Mouse (Mus musculus) right cerebral cortex, postnatal 36 days (tissue): ENCODE results near the gene BC004004.
"Not testable (repeated sequence)": the region's sequence is repeated elsewhere in the genome, so short reads cannot be mapped to it uniquely, and the experiment has no call there.

Experiments used
- DNase-seq, 2 experiments: peaks; one replicate each; pipeline ENCODE4 v3.0.0; 2022; ENCODE audit warnings: low spot score in 2 of 2, mixed read lengths in 1 of 2

BC004004 gene

DNA sequence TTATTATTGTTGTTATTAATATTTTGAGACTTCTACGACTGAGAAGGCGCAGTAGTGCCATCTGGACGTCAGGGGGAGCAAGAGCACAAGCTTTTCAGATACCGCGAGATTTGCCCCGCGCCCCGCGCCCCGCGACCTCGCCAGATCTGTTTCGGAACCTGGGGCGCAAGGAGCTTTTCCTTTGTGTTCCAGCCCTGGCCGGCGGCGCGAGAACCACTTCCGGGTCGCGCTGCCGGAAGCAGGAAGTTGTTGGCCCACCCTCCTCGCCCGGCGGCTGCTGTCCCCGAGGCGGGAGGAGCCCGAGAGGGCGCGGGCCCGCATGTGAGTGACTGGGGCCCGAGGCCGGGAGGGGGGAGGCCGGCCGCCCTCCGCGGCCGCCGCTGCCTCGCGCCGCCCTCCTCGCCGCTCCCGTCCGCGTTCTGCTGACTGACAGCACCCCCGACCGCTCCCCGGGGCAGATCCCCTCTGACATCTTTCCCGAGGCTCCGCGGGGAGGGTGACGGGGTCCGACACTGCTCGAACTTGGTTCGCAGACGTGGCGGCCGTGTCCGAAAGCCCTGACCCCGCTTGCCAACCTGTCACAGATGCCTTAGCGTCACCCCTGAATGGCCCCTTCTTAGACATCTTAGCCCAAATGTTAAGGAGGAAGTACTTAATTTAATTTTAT, at the start of gene BC004004:
Gene BC004004, plus strand, starts transcription at position 107 of the 667 bp plus-strand sequence.
- DNase-seq = peak; percentile 93

DNA sequence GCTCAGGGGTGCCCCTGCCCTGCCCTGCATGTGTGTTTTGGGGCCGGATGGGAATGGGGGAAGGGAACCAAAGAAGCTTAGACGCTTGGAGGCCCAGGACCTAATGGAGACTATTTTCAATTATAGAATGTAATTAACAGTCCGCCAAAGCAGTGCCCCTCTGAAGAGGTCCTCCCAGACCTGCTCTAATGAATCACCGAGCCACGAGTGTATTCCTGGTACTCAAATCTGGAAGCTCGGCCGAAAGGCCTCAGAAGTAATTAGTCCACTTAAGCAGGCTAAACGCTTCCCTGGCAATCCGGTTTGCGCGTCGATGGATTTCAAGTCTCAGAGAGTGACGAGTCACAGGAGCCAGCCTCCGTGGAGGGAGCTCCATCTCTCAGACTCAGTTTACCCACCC, 48.0 kb upstream of the BC004004 start:
- no peak for DNase-seq

DNA sequence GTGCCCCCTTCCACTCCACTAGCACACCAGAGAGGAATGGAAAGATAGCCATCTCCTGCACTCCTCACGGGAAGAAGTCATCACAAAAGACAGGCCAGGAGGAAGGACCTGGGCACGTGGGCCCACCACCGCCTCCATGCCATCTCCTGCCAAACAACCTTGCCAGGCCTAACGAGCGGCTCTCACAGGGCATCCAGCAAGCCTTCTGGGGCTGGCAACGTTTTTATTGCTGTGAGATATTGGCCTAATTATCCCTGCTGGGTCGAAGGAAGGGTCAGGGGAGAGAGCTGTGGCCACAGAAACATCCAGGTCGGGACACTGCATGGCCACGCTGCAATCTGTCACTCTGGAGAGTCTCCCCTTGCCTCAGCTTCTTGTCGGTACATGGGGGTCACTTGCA, 37.5 kb upstream of the BC004004 start:
- DNase-seq = no peak

DNA sequence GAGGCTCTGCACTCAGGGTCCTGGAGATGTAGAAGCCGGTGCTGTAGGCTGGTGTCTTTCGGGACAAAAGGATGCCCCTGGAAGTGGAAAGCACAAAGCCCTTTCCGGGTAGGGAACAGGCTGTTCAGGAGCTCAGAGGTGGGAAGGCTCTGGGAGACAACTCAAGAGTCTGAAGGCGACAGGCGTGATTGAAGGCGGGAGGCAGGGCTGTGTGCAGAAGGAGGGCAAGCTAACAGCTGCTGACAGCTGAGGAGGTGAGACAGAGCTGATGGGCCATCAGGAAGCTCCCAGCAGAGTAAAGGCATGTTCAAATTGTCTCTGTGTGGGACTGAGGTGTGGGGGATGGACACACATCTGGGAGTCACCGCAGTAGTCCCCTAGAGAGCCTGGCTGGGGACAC, 32.5 kb upstream of the BC004004 start:
- DNase-seq = peak in 1 of 2 experiments; percentile 25

DNA sequence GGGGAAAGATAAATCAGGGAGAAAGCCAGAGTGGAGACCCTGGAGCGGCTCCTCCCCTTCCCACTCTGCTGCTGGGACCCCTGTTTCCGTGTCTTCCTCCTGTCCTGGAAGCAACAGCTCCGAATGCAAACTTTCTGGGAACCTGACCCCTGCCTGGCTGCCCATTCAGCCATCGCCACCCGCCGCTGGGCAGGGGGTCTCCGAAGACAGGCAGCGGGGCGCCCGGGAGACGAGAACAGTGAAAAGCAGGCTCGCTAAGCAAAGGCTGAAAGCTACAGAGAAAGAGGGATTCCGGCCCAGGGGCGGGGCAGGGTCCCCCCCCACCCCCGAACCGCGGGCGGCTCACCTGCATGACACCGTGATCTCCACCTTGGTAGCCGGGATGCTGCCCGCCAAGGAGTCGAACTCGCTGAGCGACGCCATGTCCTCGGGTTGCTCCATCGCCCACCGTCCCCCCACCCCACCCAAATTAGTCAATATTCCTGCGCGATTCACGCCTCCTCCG, 31.3 kb upstream of the BC004004 start:
- DNase-seq = peak in 1 of 2 experiments; percentile 11

DNA sequence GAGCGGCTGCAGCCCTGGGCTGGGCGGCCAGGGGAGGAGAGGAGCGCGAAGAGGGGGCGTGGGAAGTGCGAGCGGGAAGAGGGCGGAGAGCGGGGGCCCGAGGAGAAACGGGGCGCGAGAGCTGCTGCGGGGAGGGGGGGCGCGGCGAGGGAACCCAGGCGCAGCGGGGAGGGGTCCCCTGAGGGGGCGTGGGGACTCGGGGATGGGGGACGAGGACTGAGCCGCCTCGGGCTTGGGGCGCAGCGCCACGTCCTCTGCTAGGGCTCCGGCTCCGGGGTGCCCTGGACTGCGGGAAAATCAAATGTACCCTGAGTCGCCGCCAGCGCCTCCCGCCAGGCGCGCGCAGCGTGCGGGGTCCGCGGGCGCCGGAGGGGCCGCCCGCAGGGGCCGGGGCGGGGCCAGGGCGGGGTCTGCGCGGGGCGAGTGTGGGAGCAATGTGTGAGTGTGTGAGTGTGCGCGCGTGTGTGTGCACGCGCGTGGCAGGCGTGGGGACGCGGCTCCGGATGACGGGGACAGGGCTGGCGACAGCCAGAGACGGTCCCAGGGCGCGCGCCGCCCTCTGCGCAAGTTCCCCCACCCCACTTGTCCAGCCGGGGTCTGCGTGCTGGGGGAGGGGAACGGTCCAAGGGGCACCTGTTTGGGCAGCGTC, 30.7 kb upstream of the BC004004 start, which contains the start of gene Cpne5:
Gene Cpne5, minus strand, starts transcription at position 396 of the 649 bp plus-strand sequence.
- peak; percentile 18 to 45 for DNase-seq

DNA sequence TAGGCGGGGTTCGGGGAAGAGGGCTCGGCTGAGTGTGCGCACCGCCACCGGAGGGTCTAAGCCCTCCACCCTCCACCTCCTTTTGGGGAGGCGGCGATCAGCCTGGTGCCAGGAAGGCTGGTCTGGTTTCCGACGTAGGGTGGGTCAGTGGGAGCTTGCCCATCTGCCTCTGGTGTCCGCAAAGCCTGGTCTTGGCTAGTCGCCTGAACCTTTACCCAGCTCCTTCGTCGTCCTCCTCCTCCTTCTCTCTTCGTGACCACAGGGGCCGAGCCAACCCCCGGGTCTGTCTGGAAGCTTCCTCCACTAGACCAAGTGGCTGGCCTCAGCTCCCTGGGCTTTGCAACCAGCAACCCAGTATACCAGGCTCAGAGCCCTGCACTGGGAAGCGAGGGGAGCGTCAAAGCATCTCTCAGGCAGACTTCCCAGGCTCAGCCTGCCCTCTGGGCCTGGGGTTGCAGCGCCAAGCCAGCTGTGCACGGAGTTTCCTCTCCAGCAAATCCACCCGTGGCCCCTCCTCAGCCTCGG, 30.1 kb upstream of the BC004004 start:
- no peak for DNase-seq

DNA sequence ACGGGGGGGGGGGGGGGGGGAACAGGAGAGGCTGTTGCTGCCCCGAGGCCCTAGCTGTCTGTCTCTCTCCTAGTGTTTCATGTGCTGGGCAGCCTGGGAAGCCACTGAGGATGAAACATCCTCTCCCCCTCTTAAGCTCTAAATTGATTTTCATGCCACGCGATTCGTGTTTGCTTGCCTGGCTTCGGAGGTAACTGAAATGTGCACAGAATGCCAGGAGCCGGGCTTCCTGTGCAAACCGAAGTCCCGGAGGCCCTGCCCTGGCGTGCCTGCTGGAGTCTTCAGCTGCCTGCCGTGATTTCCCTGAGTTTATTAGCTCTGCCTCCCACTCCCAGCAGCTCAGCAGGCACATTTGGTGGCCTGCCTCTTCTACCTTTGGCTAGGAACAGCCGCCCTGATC, 23.7 kb upstream of the BC004004 start:
- DNase-seq = no peak

DNA sequence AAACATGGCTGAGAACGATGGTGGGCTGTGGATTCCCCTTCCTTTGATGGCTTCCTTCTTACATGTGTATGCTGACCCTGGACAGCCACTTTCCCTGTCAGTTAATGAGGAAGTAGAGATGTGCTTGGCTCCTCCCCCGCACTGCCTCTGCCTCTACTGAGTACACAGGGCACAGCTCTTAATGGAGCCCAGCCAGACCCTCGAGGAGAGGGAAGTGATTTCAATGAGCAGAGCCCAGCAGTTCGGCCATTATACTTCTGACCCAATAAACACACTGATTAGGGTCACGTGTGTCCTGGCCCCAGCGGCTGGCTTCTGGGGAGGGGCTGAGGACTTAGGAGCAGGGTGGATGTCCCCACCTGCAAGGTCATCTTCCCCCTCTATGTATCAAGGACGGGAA, 22.9 kb upstream of the BC004004 start:
- DNase-seq = no peak

DNA sequence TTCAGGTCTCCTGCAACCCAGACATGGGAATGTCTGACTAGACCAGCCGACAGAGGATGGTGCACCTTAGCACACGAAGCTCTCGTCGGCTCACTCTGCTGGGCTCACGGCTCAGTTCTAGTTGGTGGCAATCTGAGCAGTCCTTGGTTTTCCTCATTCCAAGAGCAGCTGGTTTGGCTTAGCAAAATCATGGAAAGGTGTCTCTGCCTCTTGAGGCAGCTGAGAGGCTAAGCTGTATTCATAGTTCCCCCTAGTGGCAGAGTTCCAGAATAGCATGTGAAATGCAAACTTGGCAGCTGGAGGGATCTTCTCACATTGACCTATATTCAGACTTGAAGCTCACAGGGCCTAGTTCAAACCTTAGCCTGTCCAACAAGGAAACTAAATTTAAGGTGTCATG, 22.0 kb upstream of the BC004004 start:
- DNase-seq = no peak

DNA sequence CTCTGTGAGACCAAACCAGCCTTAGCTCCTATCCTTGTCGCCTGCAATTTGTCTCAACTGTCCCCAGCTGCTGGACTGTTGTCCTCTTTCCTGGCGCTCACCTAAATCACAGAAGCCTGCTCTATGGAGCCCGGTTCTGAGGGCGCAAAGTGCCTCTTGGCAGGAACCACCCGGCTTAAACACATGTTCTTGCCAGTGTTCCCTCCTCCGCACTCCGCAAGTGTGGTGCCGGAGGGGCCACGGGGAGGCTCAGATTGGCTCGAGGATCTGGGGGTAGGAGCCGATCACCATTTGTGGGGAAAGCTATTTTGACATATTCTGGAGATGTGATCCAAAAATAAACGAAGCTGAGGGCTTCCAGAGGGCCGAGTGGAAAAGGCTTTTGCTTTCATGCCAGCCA, 20.7 kb upstream of the BC004004 start:
- DNase-seq = peak; percentile 25 to 45

DNA sequence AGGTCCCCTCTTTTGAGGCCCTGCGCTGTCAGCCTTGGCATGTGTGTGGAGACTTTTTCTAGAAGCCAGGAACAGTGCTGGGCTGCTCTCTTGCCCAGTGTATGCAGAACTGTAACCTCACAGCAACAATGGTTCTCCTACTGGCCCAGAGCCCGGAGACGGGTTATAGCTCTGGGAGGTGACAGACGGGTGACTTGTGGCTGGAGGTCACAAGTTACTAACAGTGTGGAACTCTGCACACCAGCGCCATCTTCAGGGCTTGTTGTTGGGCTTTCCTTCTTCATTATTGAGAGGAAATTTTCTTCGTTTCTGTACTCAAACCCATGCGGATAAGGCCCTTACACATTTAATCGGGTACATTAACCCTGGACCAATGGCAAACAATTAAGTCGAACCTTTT, 19.1 kb upstream of the BC004004 start:
- DNase-seq = no peak

DNA sequence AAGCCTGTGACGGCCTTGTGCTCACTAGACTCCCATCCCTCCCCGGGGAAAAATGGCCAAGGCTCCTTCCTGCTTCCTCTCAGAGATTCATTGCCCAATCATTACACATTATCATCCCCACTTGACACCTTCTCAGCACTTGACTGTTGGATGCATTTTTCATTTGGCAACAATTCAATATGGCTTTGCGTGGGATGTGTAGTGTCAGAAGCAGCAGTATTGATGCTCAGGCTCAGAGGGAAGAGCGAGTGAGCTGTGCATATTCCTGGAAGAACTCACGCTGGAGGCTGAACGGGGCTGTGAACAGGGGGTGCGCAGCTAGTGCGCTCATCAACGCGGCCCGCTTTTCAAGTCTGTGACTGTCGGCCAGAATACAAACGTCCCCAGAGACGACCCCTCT, 17.6 kb upstream of the BC004004 start:
- DNase-seq = not testable (repeated sequence)

DNA sequence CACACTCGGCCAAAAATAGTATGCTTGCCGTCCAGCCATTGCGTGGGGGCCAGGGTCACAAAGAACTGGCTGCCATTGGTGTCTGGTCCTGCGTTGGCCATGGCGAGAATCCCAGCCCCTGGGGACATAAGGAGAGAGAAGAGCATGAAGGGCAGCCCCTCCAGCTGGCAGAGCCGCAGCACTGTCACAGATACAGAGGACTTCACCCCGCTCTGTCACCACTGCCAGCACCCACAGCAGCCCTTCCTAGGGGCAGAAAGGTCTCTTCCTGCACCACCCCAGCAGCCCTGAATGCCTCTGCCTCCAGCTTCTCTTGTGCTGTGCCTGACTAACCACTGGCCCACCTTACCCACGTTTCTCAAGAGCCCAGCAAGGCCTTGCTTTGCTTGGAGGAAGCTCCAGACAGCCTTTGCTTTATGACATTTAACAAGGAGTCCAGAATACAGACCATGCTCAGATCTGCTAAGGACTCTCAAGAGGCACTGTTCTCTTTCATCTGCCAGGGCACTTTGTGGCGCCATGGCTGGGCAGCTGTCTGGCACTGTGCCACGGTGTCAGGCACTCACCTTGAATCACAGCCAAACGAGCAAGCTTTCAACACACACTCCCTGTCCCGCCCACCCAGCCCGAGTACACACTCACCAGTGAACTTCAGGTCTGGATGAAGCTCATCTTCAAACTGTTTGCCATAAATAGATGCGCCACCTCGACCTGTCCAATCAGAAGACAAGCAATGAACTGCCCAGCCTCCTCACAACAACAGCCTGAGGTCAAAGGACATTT, 16.8 kb upstream of the BC004004 start:
- DNase-seq = no peak

DNA sequence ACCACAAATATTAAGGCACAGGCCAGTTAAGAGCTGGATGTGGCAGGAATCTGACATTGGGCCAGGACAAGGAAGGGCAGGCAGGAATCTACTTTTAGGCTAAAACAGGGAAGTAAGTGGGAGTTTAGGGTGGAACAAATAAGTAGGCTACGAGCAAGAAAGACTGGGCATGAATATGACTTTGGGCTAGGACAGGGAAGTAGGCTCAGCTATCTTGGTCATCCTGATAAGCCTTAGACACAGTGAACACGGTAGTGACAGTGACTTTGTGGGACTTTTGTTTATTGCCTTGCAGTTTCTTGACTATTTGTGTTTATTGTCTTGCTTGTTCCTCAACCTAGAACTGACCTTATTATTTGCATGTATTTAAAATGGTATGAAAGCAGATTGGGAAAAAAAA, 15.4 kb upstream of the BC004004 start:
- DNase-seq = no peak

DNA sequence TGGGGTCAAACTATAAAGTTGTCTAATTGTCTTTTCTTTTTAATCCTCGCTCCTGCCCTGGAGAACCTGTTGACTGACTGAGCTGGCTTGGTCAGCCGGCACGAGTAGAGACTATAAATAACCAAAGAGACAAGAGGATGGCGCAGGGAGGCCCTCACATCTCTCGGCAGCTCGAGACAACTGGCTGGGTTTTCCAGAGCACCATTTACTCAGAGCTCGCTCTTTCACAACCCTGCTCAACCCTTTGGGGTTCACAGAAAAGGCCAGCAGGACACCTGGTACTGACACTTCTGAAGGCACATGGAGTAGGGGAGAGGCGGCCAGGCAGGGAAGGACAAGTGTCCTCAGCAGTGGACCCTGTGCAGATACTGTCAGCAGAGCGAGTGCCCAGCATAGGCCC, 14.9 kb upstream of the BC004004 start:
- no peak for DNase-seq

DNA sequence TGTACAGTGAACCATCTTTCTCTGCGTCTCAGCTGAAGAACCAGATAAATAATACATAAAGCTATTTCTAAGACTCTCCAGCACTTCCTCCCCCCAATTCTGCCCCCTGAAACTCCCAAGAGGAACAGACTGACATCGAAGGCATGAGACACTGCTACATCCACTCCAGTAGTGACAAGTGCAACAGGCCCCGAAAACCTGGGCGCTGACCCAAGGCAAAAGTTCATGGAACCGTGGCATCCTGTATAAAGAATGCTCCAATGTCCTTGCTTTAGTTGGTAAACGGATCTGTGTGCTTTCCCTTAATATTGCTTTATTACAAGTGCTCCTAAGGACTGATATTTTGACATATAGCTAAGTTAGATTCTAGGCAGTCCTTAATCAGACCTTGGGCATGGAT, 13.8 kb upstream of the BC004004 start:
- DNase-seq = not testable (repeated sequence)

DNA sequence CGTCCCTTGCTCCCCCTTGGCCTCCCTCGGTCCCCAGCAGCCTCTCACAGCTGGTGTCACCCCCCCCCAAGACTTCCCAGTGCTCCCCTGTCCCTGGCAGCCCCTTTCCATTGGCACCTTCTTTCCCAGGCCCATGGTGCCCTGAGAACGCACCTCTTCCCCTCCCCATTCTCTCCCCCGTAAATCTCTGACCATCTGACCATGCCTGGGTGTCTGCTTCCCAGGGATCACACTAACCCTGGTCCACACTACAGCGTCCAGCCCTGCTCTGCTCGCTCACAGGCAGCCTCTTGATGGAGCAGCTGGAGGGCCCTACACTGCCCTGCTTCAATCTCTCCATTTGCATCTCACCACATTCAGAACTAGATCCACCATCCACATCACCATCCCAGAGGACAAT, 12.1 kb upstream of the BC004004 start:
- DNase-seq = no peak

DNA sequence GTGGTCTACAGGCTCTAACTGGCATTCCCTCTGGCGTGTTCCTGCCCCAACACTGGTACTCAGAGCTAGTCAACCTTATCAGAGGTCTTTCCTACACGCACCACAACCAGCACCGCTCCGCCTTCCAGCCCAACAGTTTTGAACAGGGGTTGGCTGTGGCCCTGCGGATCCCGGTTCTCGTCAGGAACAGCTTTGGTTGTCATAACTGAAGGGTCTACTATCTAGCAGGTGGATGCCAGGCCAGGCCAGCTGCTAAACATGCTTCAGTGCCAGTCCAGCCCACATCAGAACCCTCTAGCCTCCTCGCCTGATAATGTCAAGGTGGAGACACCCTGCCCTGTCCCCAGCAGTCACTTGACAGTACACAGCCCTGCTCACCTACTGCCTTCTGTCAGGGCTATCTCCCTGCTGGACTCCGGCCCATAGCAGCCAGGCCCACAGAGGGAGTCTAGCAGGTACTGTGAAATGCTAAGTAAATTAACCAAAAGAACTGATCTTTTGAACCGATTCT, 11.5 kb upstream of the BC004004 start:
- DNase-seq = no peak

DNA sequence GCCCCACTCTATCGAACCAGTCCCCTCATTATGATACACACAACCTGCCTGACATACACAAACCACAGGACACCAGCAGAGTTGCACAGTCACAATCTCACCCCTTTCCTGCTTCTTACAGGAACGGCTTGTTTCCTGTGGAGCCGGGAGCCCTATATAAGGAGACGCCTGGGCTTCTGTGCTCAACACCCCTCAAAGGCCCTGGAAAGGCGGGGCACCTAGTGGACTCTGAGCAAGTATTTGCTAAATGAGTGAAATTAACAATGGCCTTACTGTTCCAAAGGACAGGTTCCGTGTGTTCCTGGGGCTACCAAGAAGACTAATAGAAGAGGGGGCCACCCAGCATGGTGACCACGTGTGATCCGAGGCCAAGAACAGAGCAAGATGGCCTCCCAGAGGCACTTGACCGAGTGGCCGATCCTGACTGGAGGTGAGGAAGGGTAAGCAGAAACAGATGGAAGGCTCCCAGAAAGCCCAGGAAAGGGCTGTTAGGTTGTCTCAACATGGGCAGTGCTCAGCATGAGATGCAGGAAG, 10.5 kb upstream of the BC004004 start:
- no peak for DNase-seq

DNA sequence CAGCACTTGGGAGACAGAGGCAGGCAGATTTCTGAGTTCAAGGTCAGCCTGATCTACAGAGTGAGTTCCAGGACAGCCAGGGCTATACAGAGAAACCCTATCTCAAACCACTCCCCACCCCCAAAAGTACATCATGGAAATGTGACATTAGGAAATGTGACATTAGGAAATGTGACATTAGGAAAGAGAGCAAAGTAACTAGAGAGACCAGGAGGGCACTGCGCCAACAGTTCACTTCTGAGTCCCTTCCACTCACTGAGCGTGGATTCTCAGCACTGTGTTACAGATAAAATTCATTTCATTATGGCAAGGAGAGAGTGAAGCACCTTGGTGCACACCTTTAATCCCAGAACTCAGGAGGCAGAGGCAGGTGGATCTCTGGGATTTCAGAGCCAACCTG, 9.7 kb upstream of the BC004004 start:
- no peak for DNase-seq

DNA sequence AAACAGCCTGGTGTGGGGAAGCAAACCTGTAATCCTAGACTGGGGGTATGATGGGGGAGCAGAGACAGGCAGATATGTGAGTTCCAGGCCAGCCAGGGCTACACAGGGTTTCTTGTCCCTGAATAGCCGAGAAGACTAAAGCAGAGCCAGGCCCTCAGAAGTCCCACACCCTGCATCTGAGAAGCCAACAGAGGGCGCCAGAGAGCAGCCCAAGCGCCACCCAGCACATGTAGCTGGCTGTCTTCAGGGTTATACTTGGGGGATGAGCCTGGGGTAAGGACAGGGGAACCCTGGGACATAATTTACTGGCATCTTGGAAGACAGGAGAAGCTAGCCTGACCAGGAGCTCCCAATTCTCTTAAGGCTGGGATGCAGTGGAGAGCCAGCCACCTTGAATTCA, 9.1 kb upstream of the BC004004 start:
- no peak for DNase-seq
